Mouse (Mus musculus) heart, postnatal 4 days (tissue): Measurements from ENCODE around the gene Tnfsf14. TPM values are rescaled to one million over a fixed set of nuclear protein-coding genes. Genes with fewer than 3 reads are reported as not detected.

Experiments
- microRNA-seq, 2 experiments: library from miRNA; unstranded; fragments of <30 nt; microRNA quantifications; one replicate each; pipeline ENCODE4 v1.2.0; 2021 to 2022
- total RNA-seq, 2 experiments: library from RNA; stranded (reverse); gene quantifications; 2 replicates each; pipeline ENCODE4 v1.2.3; 2021

Tnfsf14 gene
- total RNA-seq, 2 experiments from 2014 or later, result not detected

Small RNA genes within 50 kb of the gene (microRNA-seq; reads per million reads assigned to microRNA genes)
- gene Mir6978, result 0 reads per million in 2 experiments

Other genes with a start within 250 kb of the Tnfsf14 start
- gene Acer1, start 212.1 kb downstream of the Tnfsf14 start, total RNA-seq, result not detected
- 10 to 100 TPM; 55.1 to 60.7 TPM for gene Clpp, start 203.9 kb downstream of the Tnfsf14 start, total RNA-seq
- gene Alkbh7, start 196.8 kb downstream of the Tnfsf14 start, total RNA-seq, result 10 to 100 TPM; 42.3 to 49.3 TPM
- gene Pspn, start 194.2 kb downstream of the Tnfsf14 start, total RNA-seq, result not detected
- 10 to 100 TPM; 36.0 to 36.9 TPM for gene Gtf2f1, start 182.9 kb downstream of the Tnfsf14 start, total RNA-seq
- gene Gm17949, start 182.7 kb downstream of the Tnfsf14 start, total RNA-seq, result not detected
- gene Khsrp, start 162.7 kb downstream of the Tnfsf14 start, total RNA-seq, result 100 to 1,000 TPM; 112 to 113 TPM
- not detected for gene Slc25a41, start 152.5 kb downstream of the Tnfsf14 start, total RNA-seq
- gene Crb3, start 135.1 kb downstream of the Tnfsf14 start, total RNA-seq, result under 1 TPM in 1 of 2 experiments, not detected in 1; 0.47 TPM
- gene Slc25a23, start 134.3 kb downstream of the Tnfsf14 start, total RNA-seq, result 10 to 100 TPM; 78.3 to 81.6 TPM
- gene Dennd1c, start 115.7 kb downstream of the Tnfsf14 start, total RNA-seq, result under 1 TPM; 0.69 to 0.70 TPM
- 1 to 10 TPM; 5.9 to 6.7 TPM for gene Tubb4a, start 106.4 kb downstream of the Tnfsf14 start, total RNA-seq
- under 1 TPM; 0.48 to 0.61 TPM for gene Tnfsf9, start 88.9 kb downstream of the Tnfsf14 start, total RNA-seq
- gene Cd70, start 44.4 kb downstream of the Tnfsf14 start, total RNA-seq, result not detected
- 10 to 100 TPM; 60.1 to 79.6 TPM for gene C3, start 34.0 kb upstream of the Tnfsf14 start, total RNA-seq
- 10 to 100 TPM; 19.5 to 20.4 TPM for gene Gpr108, start 54.3 kb upstream of the Tnfsf14 start, total RNA-seq
- 10 to 100 TPM; 45.6 to 46.9 TPM for gene Trip10, start 55.3 kb upstream of the Tnfsf14 start, total RNA-seq
- 1 to 10 TPM; 1.0 to 1.4 TPM for gene Vav1, start 84.9 kb upstream of the Tnfsf14 start, total RNA-seq
- gene Adgre1, start 164.5 kb upstream of the Tnfsf14 start, total RNA-seq, result 1 to 10 TPM; 3.9 to 4.0 TPM